Mouse (Mus musculus) neutrophil, adult 5-6 weeks (primary cell): Measurements from ENCODE around the gene Zc2hc1b. TPM values are rescaled to one million over a fixed set of nuclear protein-coding genes. Genes with fewer than 3 reads are reported as not detected.
A peak's percentile ranks its signal among the peaks of the same experiment; 100 is the strongest.
"Not testable (repeated sequence)": the region's sequence is repeated elsewhere in the genome, so short reads cannot be mapped to it uniquely, and the experiment has no call there.

Experiments used
- ATAC-seq: fragments of 151-379, 151-347 bp; 2 replicates; pipeline ENCODE4 v1.8.0; 2017; ENCODE audit warnings: mild to moderate bottlenecking, moderate TSS enrichment; ENCODE audit not compliant: insufficient number of reproducible peaks, poor library complexity, low FRiP score, severe bottlenecking; ENCODE audit errors: extremely low read depth
- total RNA-seq: library from RNA; stranded (forward); fragments of 200-1000 nt; gene quantifications from 2 replicates; pipeline ENCODE4 v1.2.3, GENCODE M21; 2017

Zc2hc1b gene
- not detected in 2 replicates for total RNA-seq

- ATAC-seq = no peak
Measured at GRCm38 (mm10) chr10:13177973-13178624, at the start of gene Zc2hc1b. TSS of gene Zc2hc1b (minus strand) at chr10:13178023.

DNA sequence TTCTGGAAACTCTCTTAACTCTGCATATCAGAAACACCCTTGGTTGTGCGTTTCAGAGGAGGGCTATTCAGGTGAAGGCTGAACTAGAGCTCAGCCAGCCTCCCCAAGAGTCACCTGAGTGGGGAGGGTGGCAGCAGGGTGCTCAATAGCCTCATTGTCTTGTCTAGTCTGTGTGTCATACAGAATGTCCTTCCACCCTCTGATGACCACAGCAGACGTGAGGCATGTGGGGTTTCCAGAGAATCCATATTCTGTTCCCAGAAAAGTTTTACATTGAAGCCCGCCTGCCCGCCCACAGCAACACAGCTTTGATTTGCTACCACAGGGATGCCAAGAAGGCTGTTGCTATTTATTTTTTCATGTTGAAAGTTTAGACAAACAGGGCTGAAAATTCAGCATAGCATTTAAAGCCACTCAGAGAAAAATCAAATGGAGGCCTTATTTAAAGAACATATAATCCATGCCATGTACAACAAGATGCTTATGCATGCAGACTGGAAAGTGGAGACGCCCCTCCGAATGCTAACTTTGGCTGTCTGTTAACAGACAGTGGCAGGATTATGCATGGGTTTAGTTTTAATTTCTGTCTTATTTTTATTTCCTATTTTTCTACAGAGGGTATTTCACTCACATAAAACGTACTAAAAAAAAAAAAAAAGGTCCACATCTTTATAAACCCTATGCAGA is 47.7 kb upstream of the Zc2hc1b start:
- no peak for ATAC-seq

GRCm38 (mm10) chr10:13222135-13222534 is 44.3 kb upstream of the Zc2hc1b start:
- ATAC-seq = no peak

DNA sequence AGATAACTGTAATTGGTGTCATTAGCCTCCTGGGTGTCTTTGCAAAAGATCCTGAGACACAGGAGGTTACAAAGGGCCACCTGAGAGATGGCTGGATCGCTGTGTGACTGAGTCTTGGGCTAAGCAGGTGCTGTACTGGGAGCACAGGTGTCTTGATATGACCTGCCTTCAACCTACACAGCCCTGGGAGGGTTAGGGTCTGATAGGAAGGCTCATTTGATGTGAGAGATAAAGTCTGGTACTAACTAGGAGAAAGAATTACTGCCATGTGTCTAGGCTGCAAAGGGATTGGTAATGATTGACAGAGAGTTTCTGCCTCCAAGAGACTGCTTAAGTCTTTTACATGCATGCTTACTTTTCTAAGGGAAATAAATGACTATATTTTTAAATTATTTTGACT is 42.2 kb upstream of the Zc2hc1b start:
- ATAC-seq = no peak

DNA sequence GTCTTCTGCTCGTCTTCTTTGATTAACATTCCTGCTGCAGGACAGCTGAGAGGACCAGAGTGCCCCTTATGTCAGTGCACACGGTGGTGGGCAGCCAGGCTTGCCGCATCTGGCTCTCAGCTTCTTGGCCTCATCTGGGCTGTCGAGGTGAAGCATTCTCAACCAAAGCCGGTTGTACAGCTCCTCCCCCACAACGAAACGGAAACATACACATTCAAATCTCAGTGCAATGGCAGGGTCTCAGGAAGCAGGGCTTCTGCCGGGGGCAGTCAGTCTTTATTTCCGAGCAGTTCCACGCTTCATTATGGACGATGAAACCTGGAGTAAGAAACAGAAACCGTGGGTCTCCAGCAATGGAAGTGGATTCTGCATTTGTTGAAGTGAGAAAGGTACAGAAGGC is 36.1 kb upstream of the Zc2hc1b start:
- no peak for ATAC-seq

GRCm38 (mm10) chr10:13212829-13213228 is 35.0 kb upstream of the Zc2hc1b start:
- ATAC-seq = no peak

GRCm38 (mm10) chr10:13212326-13212725 is 34.5 kb upstream of the Zc2hc1b start:
- ATAC-seq = no peak

GRCm38 (mm10) chr10:13209930-13210637 is 32.3 kb upstream of the Zc2hc1b start:
- no peak for ATAC-seq

- ATAC-seq = no peak
Measured at GRCm38 (mm10) chr10:13209506-13209905, 31.7 kb upstream of the Zc2hc1b start.

DNA sequence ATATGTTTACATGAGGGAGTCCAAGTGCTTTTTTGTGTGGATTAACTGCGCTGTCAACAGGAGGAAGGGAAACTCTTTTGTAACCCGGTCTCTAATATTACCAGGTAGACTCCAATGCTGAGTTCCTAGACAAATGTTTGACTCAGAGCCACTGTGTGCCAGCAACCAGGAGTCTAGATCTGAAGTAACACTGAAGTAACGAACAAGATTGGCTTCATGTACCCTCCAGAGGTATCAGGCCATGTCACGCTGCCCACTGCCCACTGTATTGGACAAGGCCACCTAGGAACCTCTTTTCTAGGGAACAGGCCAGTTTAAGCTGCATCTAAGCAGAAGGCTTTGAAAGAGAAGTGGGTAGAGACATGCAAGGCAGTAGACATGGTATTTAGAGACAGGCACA is 31.2 kb upstream of the Zc2hc1b start:
- ATAC-seq = no peak

GRCm38 (mm10) chr10:13201741-13202293 is 24.0 kb upstream of the Zc2hc1b start:
- ATAC-seq = no peak

GRCm38 (mm10) chr10:13200862-13201261 is 23.0 kb upstream of the Zc2hc1b start:
- no peak for ATAC-seq

DNA sequence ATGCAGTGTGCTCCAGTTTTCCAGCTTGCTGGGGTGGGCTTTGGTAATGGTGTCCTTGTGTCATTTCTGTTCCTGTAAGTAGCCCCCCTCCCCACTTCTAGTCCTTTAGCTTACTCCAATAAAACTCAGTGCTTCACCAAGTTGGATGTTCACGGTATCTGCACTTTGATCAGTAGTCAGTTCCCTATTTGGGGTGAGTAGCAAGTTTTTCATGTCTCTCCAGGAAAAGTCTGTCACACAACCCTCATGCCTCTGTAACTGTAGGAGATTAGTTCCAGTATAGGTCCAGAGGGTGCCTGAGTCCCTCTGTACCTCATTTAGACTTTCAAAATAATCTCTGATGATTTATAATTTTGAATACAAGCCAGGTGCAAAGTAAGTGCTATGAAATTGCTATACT is 21.4 kb upstream of the Zc2hc1b start:
- ATAC-seq = no peak

DNA sequence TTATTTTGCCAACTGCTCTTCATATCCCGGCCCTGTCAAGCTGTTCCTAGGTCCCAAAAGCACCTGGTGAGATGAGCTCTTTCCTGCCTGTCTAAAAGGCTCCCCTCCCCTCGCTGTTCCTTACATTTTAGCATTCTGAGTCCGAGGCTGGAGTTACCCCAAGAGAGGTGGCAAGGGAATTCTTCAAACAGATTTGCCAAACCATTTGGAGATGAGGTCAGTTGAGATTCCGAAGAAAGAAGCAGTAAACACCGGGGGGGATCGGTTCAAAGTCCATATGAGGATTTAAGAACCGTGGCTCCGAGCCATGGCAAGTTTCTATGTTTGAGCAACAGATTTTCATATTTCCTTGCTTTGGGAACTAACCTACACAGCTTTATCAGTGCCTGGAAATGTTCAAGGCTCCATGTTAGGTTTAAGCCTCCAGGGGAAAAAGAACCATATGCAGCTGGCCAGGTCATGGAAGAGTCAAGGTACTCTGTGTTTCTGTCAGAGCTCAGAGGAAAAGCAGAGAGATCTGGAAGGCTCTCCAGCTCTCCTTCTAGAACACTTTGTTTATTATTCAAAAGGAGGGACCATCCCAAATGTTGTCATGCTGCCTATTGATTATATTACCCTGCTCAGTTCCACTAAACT is 19.2 kb upstream of the Zc2hc1b start:
- no peak for ATAC-seq

DNA sequence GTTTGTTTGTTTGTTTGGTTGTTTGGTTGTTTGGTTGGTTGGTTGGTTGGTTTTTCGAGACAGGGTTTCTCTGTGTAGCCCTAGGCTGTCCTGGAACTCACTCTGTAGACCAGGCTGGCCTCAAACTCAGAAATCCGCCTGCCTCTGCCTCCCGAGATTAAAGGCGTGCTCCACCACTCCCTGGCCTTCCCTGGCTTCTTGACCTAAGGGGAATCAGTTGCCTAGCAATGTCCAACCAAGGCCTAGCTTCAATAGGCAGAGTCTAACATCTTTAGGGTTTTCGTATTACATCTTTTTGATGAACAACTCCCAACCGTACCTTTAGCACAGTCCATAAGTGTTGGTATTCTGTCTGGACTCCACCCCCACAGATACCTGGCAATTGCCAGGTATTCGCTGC is 15.7 kb upstream of the Zc2hc1b start:
- not testable (repeated sequence) for ATAC-seq

- ATAC-seq = peak; percentile 99
Measured at GRCm38 (mm10) chr10:13192731-13193351, 15.0 kb upstream of the Zc2hc1b start, which contains the start of gene Ltv1. TSS of gene Ltv1 (minus strand) at chr10:13193168.

DNA sequence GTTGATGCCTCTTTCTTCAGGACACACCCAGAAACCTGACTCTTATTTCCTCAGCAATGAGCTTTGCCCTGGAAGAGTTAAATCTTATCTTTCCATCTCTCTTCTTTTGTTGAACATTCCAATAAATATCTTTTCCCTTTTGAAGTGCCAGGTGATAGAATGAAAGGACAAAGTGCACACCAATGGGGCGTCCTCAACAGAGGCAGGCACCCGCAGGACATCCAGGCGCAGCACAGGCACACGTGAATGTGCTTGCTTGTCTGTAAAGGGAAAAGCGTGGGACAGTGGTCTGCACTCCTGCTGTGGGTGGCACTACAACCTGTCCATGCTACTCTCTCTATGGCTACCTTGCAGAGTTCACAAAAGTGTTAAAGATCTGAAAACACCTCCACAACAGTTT is 12.1 kb upstream of the Zc2hc1b start:
- ATAC-seq = no peak

DNA sequence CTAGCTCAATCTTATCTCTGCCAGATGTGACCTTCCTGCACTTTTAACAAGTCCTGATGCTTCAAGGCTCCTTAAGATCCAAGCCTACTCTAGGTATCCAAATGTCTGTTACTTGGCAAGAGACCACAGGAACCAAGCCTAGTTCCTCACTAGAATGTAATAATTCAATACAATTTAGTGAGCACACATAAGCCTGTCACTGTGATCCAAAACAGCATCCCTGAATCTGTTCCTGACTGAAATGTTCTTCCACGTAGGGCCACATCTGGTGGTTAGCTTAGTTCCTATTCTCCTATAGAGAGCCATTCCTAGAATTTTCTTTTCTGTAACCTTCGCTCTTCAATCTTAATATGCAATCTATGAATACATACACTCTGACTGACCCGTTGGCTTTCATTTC is 8.9 kb upstream of the Zc2hc1b start:
- no peak for ATAC-seq
